Mouse (Mus musculus) CH12.LX (cell line): Measurements from ENCODE around the gene Ptgdr.

Experiments used
- CHD2 ChIP-seq: IDR thresholded peaks from 2 replicates; pipeline ENCODE4 v1.6.1; 2011; ENCODE audit warnings: low read length, improper control_type of control experiment
- CTCF ChIP-seq, 2 experiments: IDR thresholded peaks in 1 of 2; conservative IDR thresholded peaks in 1 of 2; 2 replicates each; pipeline ENCODE4 v1.5.1; 2011 to 2012; ENCODE audit warnings: low read depth in 2 of 2, low read length in 2 of 2, improper control_type of control experiment in 1 of 2, inconsistent platforms in 1 of 2, mild to moderate bottlenecking in 1 of 2, moderate library complexity in 1 of 2
- E2F4 ChIP-seq: IDR thresholded peaks from 2 replicates; pipeline ENCODE4 v1.6.1; 2011; ENCODE audit warnings: low read depth, low read length, improper control_type of control experiment; ENCODE audit not compliant: insufficient replicate concordance
- EP300 ChIP-seq: IDR thresholded peaks from 2 replicates; pipeline ENCODE4 v1.6.1; 2011; ENCODE audit warnings: low read length, improper control_type of control experiment
- ETS1 ChIP-seq: conservative IDR thresholded peaks from 2 replicates; pipeline ENCODE4 v1.6.1; 2012; ENCODE audit warnings: low read depth, mild to moderate bottlenecking, inconsistent platforms, low read length, improper control_type of control experiment, moderate library complexity
- JUN ChIP-seq: IDR thresholded peaks from 2 replicates; pipeline ENCODE4 v1.6.1; 2011; ENCODE audit warnings: low read depth, mild to moderate bottlenecking, low read length, improper control_type of control experiment, moderate library complexity; ENCODE audit not compliant: insufficient read depth
- MAFK ChIP-seq: IDR thresholded peaks from 2 replicates; pipeline ENCODE4 v1.6.1; 2011; ENCODE audit warnings: low read length, improper control_type of control experiment; ENCODE audit not compliant: insufficient replicate concordance
- MAX ChIP-seq: IDR thresholded peaks from 2 replicates; pipeline ENCODE4 v1.6.1; 2011; ENCODE audit warnings: low read length, improper control_type of control experiment
- MYC ChIP-seq: IDR thresholded peaks from 2 replicates; pipeline ENCODE4 v1.6.1; 2011; ENCODE audit warnings: low read depth, mild to moderate bottlenecking, improper control_type of control experiment, low read length
- POLR2A ChIP-seq: IDR thresholded peaks from 2 replicates; pipeline ENCODE4 v1.6.1; 2011; ENCODE audit warnings: low read depth, mild to moderate bottlenecking, improper control_type of control experiment, low read length
- ZC3H11A ChIP-seq: IDR thresholded peaks from 2 replicates; pipeline ENCODE4 v1.6.1; 2012; ENCODE audit warnings: low read depth, mild to moderate bottlenecking, inconsistent platforms, low read length, improper control_type of control experiment

GRCm38 (mm10) chr14:44904199-44904598 lies 45.0 kb upstream of the Ptgdr start:
- TF ChIP-seq CHD2 (no peak), E2F4 (no peak), CTCF (conservative IDR thresholded peaks at IDR 0.05 in 1 of 2, IDR thresholded peaks at IDR 0.05 in 1 of 2; ENCODE audit: low read depth in 2 of 2, low read length in 2 of 2) (no peak), ETS1 (no peak), MAX (no peak), MYC (no peak), EP300 (no peak), JUN (no peak), POLR2A (no peak), MAFK (no peak), ZC3H11A (no peak)
